Mouse (Mus musculus): ENCODE measurements around the gene Vps51. TPM values are rescaled to one million over a fixed set of nuclear protein-coding genes. Genes with fewer than 3 reads are reported as not detected.

Gene Vps51
- 10 to 100 TPM; 51.9 to 59.8 TPM for total RNA-seq (2021)
- long read RNA-seq, experiment 1, transcript Vps51-208 (2 exons, 840 nt): minor isoform, 11 of 88 reads
- long read RNA-seq, experiment 1, transcript Vps51-201 (10 exons, 2,675 nt): major isoform, 62 of 88 reads
- long read RNA-seq, experiment 1, partial matches to known transcripts: 3 of 88 reads
- long read RNA-seq, experiment 1, other reads (novel, unspliced or antisense): 11 of 88 reads
- long read RNA-seq, experiment 2, transcript Vps51-201 (10 exons, 2,675 nt): major isoform, 12 of 27 reads
- long read RNA-seq, experiment 2, transcript Vps51-208 (2 exons, 840 nt): minor isoform, 6 of 27 reads
- long read RNA-seq, experiment 2, partial matches to known transcripts: 3 of 27 reads
- long read RNA-seq, experiment 2, other reads (novel, unspliced or antisense): 6 of 27 reads

GRCm38 (mm10) chr19:6076564-6077393 lies at the start of gene Vps51:
Gene Vps51 (minus strand): TSS chr19:6077231.
- peak; percentile 83 to 87 for DNase-seq

- DNase-seq: peak; percentile 21 to 62
Measured at GRCm38 (mm10) chr19:6126289-6126688, 49.3 kb upstream of the Vps51 start.

- DNase-seq: no peak
Measured at GRCm38 (mm10) chr19:6124898-6125297, 47.9 kb upstream of the Vps51 start.

GRCm38 (mm10) chr19:6123330-6123729 lies 46.3 kb upstream of the Vps51 start:
- DNase-seq: no peak

GRCm38 (mm10) chr19:6121761-6122160 lies 44.7 kb upstream of the Vps51 start:
- DNase-seq: no peak

- peak in 1 of 2 experiments; percentile 13 for DNase-seq
Measured at GRCm38 (mm10) chr19:6118677-6119185, 41.7 kb upstream of the Vps51 start.

- DNase-seq: peak; percentile 91 to 92
Measured at GRCm38 (mm10) chr19:6117986-6118676, 41.1 kb upstream of the Vps51 start, which contains the start of gene Sac3d1. Gene Sac3d1 (minus strand): TSS chr19:6118650.

- no peak for DNase-seq
Measured at GRCm38 (mm10) chr19:6117346-6117985, 40.4 kb upstream of the Vps51 start.

- DNase-seq: peak; percentile 21 to 66
Measured at GRCm38 (mm10) chr19:6116113-6116850, 39.3 kb upstream of the Vps51 start.

GRCm38 (mm10) chr19:6113116-6113515 lies 36.1 kb upstream of the Vps51 start:
- DNase-seq: no peak

GRCm38 (mm10) chr19:6105586-6105985 lies 28.6 kb upstream of the Vps51 start, which contains the start of gene Naaladl1:
Gene Naaladl1 (plus strand): TSS chr19:6105782.
- no peak for DNase-seq

- no peak for DNase-seq
Measured at GRCm38 (mm10) chr19:6104476-6104875, 27.4 kb upstream of the Vps51 start.

- DNase-seq: no peak
Measured at GRCm38 (mm10) chr19:6102169-6102853, 25.3 kb upstream of the Vps51 start.

GRCm38 (mm10) chr19:6101186-6101585 lies 24.2 kb upstream of the Vps51 start:
- DNase-seq: no peak

- DNase-seq: peak in 1 of 2 experiments; percentile 44
Measured at GRCm38 (mm10) chr19:6097847-6098246, 20.8 kb upstream of the Vps51 start.

GRCm38 (mm10) chr19:6094119-6094518 lies 17.1 kb upstream of the Vps51 start, which contains the start of gene AC131692.1:
Gene AC131692.1 (plus strand): TSS chr19:6094419.
- no peak for DNase-seq

GRCm38 (mm10) chr19:6088841-6089240 lies 11.8 kb upstream of the Vps51 start:
- no peak for DNase-seq

GRCm38 (mm10) chr19:6085417-6085879 lies 8.4 kb upstream of the Vps51 start:
- peak; percentile 65 to 69 for DNase-seq

- peak; percentile 96 to 97 for DNase-seq
Measured at GRCm38 (mm10) chr19:6084478-6085248, 7.6 kb upstream of the Vps51 start, which contains the start of the genes Zfpl1 and Cdca5. Gene Zfpl1 (minus strand): TSS chr19:6084956. Gene Cdca5 (plus strand): TSS chr19:6084983.

All from adrenal gland, postnatal 36 days (tissue).